Mouse (Mus musculus) kidney, postnatal 10 days (tissue): ENCODE data around the gene Srrm1.

Source experiments
- DNase-seq: peaks from one replicate; pipeline ENCODE4 v3.0.0; 2021; ENCODE audit warnings: mixed read lengths

Srrm1 gene

DNA sequence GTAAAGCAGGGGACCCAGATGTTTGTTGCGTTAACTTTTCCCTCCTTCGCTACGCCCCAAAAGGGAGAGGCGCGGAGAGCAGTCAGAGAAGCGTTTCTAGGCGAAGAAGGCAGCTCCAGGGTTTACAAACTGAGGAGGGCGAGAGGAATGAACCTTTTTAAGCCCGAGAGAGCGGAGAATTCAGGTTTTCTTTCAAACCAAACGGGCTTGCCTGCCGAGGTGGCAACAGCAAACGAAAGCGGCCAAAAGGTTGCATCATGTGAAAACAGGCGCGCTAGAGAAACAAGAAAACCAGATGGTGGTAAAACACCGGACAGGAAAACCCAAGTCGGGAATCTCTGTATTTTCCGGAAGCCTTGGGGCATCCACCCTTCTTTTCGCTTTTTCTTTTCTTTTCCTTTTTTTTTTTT lies 81.7 kb downstream of the Srrm1 start:
- peak; percentile 53 for DNase-seq
